Mouse (Mus musculus) ES-E14 (cell line): ENCODE data around the gene Fam243. TPM values are rescaled to one million over a fixed set of nuclear protein-coding genes. Genes with fewer than 3 reads are reported as not detected.

Experiments
- DNase-seq: peaks from one replicate; pipeline ENCODE4 v3.0.0-alpha.2; 2013; ENCODE audit warnings: low read depth, low spot score
- H3K27ac ChIP-seq: 2 replicates; pipeline ENCODE4 v1.5.1; 2012; ENCODE audit warnings: low read depth, mild to moderate bottlenecking, low read length, moderate library complexity, mixed read lengths; ENCODE audit not compliant: poor library complexity, insufficient read depth, severe bottlenecking
- H3K36me3 ChIP-seq: 2 replicates; pipeline ENCODE4 v1.6.1; 2012; ENCODE audit warnings: mild to moderate bottlenecking, low read length, moderate library complexity, mixed read lengths; ENCODE audit not compliant: control insufficient read depth, poor library complexity, insufficient read depth, severe bottlenecking
- H3K4me1 ChIP-seq, 2 experiments: fragments of 150-350 bp in 1 of 2; sonication (generic) in 1 of 2; 2 replicates each; pipeline ENCODE4 v1.6.1; 2012; ENCODE audit warnings: low read length in 2 of 2, mild to moderate bottlenecking in 1 of 2, mixed read lengths in 1 of 2; ENCODE audit not compliant: control insufficient read depth in 2 of 2, insufficient read depth in 2 of 2, poor library complexity in 1 of 2
- H3K4me3 ChIP-seq, 2 experiments: fragments of 150-350 bp in 1 of 2; sonication (generic) in 1 of 2; 2 replicates each; pipeline ENCODE4 v1.5.1; 2012; ENCODE audit warnings: low read length in 2 of 2, low read depth in 1 of 2, mild to moderate bottlenecking in 1 of 2, mixed read lengths in 1 of 2; ENCODE audit not compliant: insufficient read depth in 1 of 2, poor library complexity in 1 of 2, severe bottlenecking in 1 of 2
- H3K9ac ChIP-seq: 2 replicates; pipeline ENCODE4 v1.6.1; 2012; ENCODE audit warnings: low read depth, mild to moderate bottlenecking, low read length, mixed read lengths; ENCODE audit not compliant: poor library complexity, insufficient read depth, severe bottlenecking
- H3K9me3 ChIP-seq: fragments of 150-350 bp; sonication (generic); 2 replicates; pipeline ENCODE4 v1.6.1; 2012; ENCODE audit warnings: low read depth, mild to moderate bottlenecking, low read length; ENCODE audit not compliant: control insufficient read depth, insufficient read depth
- CHD2 ChIP-seq: IDR thresholded peaks from 2 replicates; pipeline ENCODE4 v1.6.1; 2014; ENCODE audit warnings: mild to moderate bottlenecking, low read depth, low read length, inconsistent platforms
- HCFC1 ChIP-seq: IDR thresholded peaks from 2 replicates; pipeline ENCODE4 v1.6.1; 2012; ENCODE audit warnings: low read length, inconsistent platforms, borderline replicate concordance; ENCODE audit not compliant: insufficient read depth
- MAFK ChIP-seq: IDR thresholded peaks from 2 replicates; pipeline ENCODE4 v1.6.1; 2014; ENCODE audit warnings: mild to moderate bottlenecking, low read depth, low read length, inconsistent platforms; ENCODE audit not compliant: insufficient read depth
- ZC3H11A ChIP-seq: IDR thresholded peaks from 2 replicates; pipeline ENCODE4 v1.6.1; 2012; ENCODE audit warnings: low read depth, mild to moderate bottlenecking, inconsistent platforms, low read length, borderline replicate concordance
- ZNF384 ChIP-seq: IDR thresholded peaks from 2 replicates; pipeline ENCODE4 v1.6.1; 2012; ENCODE audit warnings: low read depth, low read length, inconsistent platforms
- in situ Hi-C, 2 experiments: fragments of 600-800 bp; cut with MboI; formaldehyde crosslinking; loops; one replicate each; pipeline ENCODE4 v1.15.1; 2025; ENCODE audit warnings: low sequenced_read_pairs in 2 of 2, inconsistent platforms in 1 of 2; ENCODE audit not compliant: unreplicated experiment in 2 of 2
- total RNA-seq: library from RNA; depleted of rRNA; stranded (reverse); fragments of 300-350 nt; gene quantifications from 2 replicates; pipeline ENCODE4 v1.2.3, GENCODE M21; 2012

Fam243 gene
- total RNA-seq, 1 experiment, result not detected

DNA sequence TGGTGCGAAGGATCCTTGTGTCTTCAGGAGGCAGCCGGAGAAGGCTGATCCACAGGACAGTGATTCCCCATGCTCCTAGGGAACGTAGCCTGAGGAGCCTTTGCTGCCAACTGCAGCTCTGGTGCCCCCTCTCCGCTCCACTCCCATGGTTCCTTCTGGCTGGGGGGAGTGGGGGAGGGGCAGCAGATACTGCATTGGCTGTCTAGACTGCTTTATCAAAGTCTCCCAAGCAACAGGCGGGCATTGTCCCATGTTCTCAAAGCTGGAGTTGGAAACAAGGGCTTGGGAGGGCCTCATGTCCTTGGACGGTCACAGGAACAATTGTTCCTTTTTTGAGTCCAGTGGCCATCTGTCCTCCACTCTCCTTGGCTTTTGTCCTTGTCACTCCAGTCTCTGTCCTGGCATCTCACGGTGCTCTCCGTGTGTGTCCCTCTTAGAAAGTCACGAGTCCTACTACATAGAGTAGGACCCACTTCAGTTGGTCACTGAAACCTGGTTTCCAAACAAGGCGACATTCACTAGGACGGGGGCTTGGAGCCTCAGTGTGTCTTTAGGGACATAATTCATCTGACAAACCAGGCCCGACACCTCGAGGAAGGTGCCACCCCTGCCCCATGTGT, 25.2 kb upstream of the Fam243 start:
- Histone ChIP-seq H3K9me3 (no peaks in the 10 kb centered on the region), H3K4me3 (no peak overlapping the region), H3K27ac (peak overlapping the region; percentile 27; the same call in 1 of the 2 replicates), H3K36me3 (no peaks in the 10 kb centered on the region), H3K9ac (no peak overlapping the region), H3K4me1 (no peaks in the 10 kb centered on the region)
- in situ Hi-C loops, result no loop called here
- no peak for DNase-seq
- TF ChIP-seq ZC3H11A (no peak), ZNF384 (no peak), CHD2 (no peak), HCFC1 (no peak), MAFK (no peak)

DNA sequence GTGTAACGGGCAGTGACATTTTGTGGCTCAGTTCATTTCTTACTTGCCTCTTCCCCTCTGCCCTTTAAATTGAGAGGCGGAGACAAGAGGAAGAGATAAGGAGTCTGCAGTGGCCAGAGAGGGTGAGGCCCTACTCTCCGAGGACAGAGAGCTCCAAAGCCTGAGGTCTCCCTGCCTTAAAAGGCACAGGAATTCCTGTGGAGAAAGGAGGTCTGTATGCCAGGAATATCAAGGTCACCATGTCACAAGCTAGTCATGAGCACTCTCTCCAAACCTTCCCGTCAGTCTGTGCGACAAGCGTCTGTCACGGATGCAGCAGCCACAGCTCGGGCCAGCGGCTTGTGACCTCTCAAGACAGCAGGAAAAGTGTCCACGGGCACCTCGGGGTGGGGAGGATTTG, 23.9 kb upstream of the Fam243 start:
- Histone ChIP-seq H3K36me3 (no peaks in the 10 kb centered on the region), H3K4me1 (peaks cover 0 to 4% of the 10 kb centered on the region in 2 experiments; a peak in 1 of 4 replicates), H3K27ac (no peak overlapping the region), H3K9ac (no peak overlapping the region), H3K9me3 (no peaks in the 10 kb centered on the region), H3K4me3 (no peak overlapping the region)
- no peak for DNase-seq
- in situ Hi-C loops, result no loop called here
- TF ChIP-seq MAFK (no peak), CHD2 (no peak), ZC3H11A (no peak), ZNF384 (no peak)

DNA sequence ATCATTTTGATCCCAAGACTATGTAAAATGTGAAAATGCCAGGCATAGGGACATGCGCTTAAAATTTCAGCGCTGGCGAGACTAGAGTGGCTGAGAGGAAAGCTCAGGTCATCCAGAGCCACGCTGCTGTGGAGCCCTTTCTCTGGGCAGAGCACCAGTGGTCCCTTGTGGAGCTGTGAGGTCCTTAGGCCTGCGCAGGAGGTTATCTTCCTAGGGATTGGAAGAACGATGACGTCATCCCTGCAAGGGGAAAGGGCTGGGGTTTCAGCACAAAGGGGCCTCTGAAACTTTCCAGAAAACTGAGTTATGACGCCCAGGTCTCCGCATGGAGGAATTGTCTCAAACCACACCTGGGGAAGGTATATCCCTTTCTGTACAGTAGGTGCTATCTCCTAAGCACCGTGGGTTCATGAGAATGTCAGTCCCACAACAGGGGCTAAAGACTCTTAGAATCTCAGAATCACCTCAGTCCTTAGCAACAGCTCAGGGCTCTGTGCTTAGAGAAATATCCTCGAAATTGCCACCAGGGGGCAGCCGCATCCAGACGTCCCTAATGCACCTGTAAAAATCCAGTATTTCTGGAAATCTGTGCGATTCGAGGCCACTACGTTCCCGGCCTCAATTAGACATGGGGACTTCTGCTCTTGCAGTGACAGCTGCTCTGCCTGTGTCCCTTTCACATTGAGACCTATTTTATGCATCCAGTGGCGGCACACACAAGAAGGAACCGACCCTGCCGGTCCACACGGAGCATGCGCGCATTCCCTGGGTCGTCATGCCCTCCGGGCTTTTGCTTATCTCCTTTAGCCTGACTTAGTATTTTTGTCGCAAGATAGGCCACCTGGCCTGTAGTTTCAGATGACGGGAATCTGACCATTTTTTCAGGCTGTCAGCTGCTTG, 19.6 kb upstream of the Fam243 start:
- DNase-seq, result peak; percentile 78
- Histone ChIP-seq H3K4me3 (peak overlapping the region in 1 of 2 experiments; percentile 58; a peak in 2 of 4 replicates), H3K9me3 (no peaks in the 10 kb centered on the region), H3K36me3 (no peaks in the 10 kb centered on the region), H3K9ac (no peak overlapping the region), H3K4me1 (peaks cover 0 to 7% of the 10 kb centered on the region in 2 experiments; a peak in 1 of 4 replicates), H3K27ac (no peak overlapping the region)
- TF ChIP-seq MAFK (no peak), ZC3H11A (peak; percentile 57; the same call in 1 of the 2 replicates), CHD2 (no peak), ZNF384 (no peak), HCFC1 (no peak)
- in situ Hi-C loops, result no loop called here

DNA sequence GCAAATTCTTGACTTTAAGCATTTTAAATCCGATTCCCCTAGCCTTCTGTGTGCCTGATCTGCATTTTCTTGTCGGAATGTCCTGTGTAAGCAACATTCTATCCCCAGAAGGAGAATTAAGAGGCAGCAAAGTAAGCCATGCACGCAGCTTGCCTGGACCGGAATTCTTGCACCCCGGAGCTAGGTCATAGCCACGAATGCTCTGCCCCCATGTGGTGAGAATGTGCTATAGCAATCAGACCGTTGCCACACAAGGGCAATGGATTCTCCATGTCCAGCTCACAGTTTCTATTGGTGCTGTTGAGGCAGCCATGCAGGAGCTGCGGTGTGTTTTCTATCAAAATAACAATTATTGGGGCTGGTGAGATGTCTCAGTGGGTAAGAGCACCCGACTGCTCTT, 15.0 kb upstream of the Fam243 start:
- H3K9ac ChIP-seq, result no peak overlapping the region
- H3K4me1 ChIP-seq, result peaks cover 3 to 13% of the 10 kb centered on the region in 2 experiments; a peak in 1 of 4 replicates
- no peaks in the 10 kb centered on the region for H3K9me3 ChIP-seq
- no peaks in the 10 kb centered on the region for H3K36me3 ChIP-seq
- TF ChIP-seq MAFK (peak; percentile 32; the same call in 1 of the 2 replicates), ZNF384 (no peak)
- peak; percentile 77 for DNase-seq
- no peak overlapping the region for H3K4me3 ChIP-seq
- in situ Hi-C loops, result no loop called here
- no peak overlapping the region for H3K27ac ChIP-seq
